Mouse (Mus musculus) thymus, postnatal 0 days (tissue): ENCODE results near the gene Sgsm1. TPM values are rescaled to one million over a fixed set of nuclear protein-coding genes. Genes with fewer than 3 reads are reported as not detected.
"Not testable (repeated sequence)": the region's sequence is repeated elsewhere in the genome, so short reads cannot be mapped to it uniquely, and the experiment has no call there.

Experiments
- DNase-seq: peaks from one replicate; pipeline ENCODE4 v3.0.0-alpha.2; 2015; ENCODE audit warnings: low spot score
- polyA plus RNA-seq: library from polyadenylated mRNA; unstranded; fragments of >200 nt; fragmentation: Nextera tagmentation; extraction: Ambion mirVana; gene quantifications from 2 replicates; pipeline ENCODE4 v1.2.1, GENCODE M21; 2015

Sgsm1 gene
- polyA plus RNA-seq, result 0.46 and 0.99 TPM in 2 replicates

DNA sequence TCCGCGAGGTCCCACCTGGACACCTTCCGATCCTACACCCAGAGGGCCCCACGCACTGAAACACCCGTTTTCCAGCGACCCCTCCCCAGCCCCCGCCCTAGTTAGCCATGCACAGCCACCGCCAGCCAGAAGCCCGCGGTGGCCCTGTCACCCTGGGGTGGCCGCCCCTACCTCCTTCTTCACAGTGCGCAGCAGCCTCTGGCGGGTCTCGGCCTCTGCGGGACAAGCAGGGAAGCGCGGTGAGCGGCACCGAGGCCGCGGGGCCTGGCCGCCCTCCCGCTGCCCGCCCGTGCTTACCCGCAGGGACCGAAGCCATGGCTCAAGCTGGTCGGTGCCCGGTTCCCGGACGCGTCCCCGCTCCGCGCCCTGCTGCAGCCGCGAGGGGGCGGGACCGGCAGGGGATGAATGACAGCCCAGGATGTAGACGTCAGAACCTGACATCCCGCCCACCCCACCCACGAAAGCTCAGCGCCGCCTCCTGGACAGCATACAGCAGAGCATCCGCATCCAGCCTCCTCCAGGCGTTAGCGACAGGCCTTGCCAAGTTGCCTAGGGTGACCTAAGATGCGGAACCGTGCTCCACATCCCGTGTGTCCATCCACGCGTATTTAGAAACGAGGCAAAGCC lies at the start of gene Sgsm1:
Gene Sgsm1 (minus strand): TSS at position 410 of the 627 bp plus-strand sequence.
- peak; percentile 42 for DNase-seq

DNA sequence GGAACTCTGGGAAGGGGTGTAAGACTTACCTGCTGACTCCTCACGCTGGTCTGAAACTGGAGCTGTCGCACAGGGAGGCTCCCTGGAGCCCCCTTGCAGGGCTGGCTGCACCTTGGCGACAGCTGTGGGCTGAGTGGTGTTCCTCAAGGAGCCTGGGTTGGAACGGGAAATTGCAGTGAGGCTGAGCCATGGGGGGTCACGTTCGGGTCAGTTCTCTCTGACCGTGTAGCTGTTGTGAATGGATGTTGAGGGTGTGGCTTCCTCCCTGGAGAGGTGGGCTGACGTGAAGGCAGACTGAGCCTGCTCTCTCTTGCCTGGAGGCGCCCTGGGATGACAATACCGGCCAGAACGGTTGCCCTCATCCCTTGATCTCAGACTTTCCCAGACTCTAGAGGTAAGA lies 48.2 kb upstream of the Sgsm1 start:
- no peak for DNase-seq

DNA sequence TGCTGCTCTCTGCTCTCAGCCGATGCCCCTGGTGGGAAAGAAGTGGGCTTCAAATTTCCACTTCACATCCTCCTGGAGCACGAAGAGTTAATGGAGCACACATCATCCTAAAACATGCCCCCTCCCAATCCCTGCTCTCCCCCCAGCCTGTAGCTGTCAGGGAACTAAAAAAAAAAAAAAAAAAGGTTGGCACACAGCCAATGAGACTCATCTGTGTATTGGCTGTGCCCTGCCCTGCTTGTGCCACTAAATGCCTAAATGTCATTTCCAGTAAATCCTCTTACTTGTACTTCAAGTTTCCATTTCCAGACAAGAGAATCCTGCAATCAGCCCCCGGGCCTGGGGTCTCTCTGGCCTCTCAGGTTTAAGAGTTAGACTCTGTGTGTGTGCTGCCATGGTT lies 47.1 kb upstream of the Sgsm1 start:
- no peak for DNase-seq

DNA sequence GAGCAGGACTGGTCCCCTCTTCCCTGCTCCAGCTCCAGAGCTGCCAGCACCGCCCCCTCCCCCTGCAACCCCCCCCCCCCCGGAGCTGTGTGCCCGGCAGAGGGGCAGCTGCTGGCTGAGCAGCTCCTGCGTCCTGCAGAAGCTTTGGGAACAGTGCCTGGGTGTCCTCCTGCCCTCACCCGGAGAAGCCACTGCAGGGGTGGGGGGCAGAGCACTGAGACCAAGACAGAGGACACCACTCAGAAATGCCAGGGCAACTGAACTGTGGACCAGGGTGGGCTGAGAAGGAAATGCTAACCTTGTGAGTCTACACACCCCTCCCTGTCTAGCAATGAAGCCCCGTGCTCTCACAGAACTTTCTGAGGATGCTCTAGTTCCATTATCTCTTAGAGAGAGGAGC lies 46.6 kb upstream of the Sgsm1 start, which contains the start of gene Aym1:
Gene Aym1 (plus strand): TSS at position 109 of the 400 bp plus-strand sequence.
- DNase-seq, result no peak

DNA sequence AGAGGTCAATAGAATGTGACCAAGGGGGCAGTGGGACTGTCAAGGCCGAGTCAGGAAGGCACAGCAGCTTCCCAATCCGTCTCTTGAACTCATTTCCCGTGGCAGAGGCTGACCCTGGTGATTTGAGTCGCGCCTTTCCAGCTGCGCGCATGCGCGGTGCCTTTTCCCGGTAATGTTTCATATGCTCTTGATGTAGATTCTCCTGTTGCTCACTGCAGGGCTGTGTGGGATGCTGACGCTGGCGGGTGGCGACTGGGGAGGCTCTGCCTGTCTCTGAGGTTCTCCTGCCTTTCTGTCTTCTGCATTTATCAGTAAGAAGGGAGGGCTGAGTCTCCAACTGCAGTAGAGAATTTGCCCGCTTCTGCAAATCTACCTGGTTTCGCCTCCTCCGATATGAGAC lies 43.7 kb upstream of the Sgsm1 start:
- DNase-seq, result no peak

DNA sequence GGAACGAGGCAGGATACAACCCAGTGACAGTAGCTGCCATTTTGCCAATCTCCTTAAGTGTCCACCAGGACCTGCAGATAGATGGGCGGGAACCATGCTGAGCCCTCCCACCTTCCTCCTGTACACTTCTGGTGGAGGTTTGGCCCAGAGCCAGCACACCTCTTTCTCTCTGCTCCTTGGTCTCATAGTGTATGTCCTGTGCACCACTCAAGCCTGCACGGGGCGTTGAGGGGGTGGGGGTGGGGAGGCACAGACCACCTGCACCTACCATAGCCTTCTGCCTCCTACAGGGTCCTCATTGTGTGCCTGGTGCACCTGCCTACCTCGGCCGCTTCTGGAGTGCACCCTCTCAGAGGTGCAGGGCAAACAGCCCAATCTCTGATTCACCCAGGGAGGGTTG lies 42.0 kb upstream of the Sgsm1 start:
- no peak for DNase-seq

DNA sequence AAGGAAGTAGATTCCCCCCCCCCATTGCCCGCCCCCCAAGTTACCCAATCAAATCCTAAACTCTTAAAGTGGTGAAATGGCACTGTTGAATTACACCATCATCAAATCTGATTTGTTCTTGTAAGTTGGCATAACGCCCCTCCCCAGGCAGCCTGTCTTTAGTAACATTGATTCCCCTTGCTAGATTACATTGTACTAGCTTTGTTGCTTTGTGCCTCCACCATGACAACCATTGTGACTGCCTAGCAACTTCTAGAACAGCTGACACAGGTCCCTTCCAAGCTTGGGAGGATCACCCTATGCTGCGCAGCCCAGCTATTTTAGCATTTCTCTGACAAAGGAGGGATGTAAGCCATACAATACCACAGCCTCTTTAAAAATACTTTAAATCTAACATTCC lies 41.2 kb upstream of the Sgsm1 start:
- DNase-seq, result no peak

DNA sequence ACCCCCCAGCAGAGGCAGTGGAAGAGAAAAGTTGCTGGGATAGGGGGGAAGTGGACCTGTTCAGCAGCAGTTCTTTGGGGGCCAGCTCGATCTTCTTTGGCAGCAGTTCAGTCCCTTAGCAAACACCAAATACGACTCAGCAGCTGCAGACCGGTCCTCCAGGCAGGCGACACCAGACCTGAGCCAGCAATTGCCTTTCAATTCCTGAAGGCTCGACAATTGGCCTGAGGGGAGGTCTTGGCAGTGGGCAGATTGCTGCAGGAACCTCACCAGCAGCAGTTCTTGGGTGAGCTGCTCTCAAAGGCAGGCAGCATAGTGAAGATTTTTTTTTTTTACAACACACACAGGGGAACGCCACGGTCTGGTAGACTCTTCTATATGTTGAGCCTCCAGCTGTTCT lies 39.2 kb upstream of the Sgsm1 start:
- no peak for DNase-seq

DNA sequence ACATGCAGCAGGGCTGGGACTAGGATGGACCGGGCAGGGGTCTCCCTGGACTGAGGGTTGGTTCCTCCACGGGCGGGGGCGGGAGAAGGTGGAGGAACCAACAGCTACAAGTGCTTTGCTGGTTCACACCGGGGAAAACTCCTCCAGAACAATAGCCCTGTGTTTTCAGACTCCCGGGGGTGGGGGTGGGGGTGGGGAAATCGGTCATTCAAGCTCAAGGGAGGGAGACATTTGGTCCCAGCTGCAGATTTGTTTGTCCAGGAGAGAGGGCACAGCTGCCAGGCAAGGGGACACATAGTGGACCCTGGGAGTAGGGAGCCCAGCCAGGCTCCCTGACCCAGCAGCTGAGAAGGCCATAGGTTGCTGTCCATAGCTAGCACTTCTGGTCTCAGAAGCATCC lies 38.6 kb upstream of the Sgsm1 start:
- DNase-seq, result no peak

DNA sequence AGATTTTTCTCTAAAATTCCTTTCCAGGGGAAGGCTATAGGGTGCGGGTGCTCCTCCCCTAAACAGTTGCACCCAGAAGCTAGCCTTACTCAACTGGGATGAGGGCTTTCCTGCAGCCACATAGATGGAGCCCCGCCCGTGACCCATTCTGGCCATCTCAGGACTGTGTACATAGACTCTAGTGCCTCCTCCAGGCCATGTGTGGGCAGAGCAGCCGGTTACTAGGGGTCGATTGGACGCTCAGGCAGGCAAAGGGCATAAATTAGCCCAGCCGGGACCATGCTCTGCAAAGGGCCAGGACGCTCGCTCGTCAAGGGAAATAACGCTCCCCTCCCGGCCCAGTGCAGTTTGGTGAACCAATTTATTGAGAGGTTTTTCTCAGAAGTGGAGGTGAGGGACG lies 38.0 kb upstream of the Sgsm1 start:
- DNase-seq, result no peak

DNA sequence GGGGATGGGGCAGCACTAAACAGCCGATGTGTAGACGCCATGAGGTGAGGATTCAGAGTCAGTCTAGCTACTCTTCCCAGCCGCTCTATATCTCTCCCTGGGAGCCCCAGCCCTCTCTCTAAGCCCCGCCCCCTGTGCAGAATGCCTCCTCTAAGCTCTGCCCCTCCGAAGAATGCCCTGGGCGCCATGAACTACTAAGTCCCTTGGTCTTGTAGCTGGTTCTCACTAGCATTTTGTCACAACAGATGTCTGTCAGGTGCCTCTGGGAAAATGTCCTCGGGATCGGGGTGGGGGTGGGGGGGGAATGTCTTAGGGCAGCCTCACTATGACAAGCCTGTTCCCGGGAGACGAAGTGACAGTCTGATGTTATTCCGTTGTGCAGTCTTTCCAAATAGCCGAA lies 37.0 kb upstream of the Sgsm1 start:
- DNase-seq, result no peak

DNA sequence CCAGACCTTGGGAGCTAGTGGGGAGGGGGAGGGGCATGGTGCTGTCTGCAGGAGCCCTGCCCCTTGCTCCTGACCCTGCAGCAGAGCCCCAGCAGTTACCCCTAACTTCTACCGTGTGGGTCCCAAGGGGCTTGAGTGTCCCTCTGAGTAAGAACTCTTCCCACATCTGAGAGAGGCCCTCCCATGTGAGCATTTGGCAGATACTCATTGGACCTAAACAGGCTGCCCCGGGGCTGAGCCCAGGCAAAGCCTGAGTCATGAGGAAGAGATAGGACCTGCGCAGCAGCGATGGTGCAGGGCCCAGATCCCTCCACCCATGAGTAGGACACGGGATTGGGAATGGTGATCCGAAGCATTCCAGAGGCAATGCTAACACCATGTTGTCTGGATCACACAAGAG lies 36.1 kb upstream of the Sgsm1 start:
- DNase-seq, result not testable (repeated sequence)

DNA sequence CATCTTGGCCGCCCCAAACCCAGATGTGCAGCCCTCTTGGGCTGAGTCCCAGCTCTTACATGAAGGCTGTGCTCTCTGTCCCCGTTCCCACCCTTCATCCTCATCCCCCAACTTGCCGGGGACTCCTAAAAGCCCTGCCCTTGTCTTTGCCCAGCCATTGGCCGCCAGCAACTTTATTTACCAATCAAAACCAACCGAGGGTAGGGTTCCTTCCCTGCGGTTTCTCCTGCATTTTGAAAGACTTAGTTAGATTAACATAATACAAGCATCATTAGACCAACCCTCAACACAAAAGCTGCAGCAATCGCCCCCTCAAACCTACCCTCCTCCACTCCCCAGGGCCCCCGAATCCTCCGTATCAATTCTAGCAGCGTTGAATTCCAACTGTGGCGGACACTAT lies 35.2 kb upstream of the Sgsm1 start:
- DNase-seq, result no peak

DNA sequence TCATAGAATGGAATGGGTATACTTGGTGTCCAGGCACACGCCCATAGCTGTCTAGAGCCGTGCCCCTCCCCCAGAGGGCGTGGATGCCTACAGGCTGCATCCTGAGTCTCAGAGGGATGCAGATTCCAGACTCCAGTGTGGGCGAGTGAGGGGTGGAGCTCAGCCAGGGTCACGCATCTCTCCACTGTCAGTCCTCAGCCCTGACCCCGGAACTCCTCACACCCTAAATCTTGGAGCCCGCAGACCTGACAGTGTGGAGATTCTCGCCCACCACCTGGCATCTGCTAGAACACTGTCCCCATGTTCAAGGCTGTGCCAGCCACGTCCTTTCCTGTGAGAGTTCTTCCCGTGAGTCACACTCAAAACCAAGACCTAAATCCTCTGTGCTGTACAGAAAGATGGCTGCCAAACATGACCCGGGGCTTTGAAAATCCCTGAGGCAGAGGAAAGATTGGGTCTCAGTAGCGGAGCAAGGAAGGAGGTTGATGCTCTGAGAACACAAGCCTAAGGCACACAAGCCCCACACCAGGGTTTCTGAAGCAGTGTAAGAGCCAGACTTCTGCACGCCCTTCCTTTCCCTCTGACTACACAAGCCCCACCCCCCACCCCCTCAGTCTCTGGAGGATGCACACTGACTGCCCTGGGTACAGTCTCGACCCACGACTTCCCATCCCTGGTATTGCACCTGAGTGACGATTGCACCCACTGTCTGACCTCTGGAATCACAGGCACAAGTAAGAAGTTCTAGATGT lies 34.2 kb upstream of the Sgsm1 start:
- DNase-seq, result no peak

DNA sequence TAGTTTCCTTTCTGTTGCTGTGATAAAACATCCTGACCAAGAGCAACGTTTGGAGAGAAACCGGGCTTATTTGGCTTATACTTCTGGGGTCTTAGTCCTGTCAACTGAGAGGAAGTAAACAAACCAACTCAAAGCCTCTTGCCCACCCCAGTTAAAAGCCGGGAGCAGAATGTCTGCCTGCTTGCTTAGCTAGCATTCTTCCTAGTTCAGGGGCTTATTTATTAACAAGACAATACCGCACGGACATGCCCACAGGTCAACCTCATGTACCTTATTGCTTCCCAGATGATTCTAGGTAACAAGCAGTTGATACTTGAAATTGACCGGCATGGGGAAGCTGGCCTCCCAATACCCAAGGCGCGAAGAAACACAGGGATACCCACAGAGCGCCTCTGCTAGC lies 25.7 kb upstream of the Sgsm1 start:
- DNase-seq, result no peak

DNA sequence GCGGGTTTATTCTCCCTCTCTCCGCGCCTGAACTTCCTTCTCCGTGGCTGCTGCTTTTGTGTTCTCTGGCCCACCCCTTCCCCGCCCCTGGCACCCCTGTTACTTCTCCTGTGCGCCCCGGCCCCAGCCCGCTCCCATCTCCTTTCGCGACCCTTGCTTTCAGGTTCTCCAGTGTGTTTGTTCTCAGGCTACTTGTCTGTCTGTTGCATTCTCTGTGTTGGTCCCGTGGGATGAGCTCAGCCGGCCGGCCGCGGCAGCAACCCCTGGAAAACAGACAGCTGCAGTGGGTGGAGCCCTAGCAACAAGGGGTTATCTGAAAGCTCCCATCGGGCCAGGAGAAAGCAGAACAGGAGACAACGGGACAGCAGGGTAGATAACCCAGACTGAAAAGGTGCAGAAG lies 25.1 kb upstream of the Sgsm1 start:
- no peak for DNase-seq

DNA sequence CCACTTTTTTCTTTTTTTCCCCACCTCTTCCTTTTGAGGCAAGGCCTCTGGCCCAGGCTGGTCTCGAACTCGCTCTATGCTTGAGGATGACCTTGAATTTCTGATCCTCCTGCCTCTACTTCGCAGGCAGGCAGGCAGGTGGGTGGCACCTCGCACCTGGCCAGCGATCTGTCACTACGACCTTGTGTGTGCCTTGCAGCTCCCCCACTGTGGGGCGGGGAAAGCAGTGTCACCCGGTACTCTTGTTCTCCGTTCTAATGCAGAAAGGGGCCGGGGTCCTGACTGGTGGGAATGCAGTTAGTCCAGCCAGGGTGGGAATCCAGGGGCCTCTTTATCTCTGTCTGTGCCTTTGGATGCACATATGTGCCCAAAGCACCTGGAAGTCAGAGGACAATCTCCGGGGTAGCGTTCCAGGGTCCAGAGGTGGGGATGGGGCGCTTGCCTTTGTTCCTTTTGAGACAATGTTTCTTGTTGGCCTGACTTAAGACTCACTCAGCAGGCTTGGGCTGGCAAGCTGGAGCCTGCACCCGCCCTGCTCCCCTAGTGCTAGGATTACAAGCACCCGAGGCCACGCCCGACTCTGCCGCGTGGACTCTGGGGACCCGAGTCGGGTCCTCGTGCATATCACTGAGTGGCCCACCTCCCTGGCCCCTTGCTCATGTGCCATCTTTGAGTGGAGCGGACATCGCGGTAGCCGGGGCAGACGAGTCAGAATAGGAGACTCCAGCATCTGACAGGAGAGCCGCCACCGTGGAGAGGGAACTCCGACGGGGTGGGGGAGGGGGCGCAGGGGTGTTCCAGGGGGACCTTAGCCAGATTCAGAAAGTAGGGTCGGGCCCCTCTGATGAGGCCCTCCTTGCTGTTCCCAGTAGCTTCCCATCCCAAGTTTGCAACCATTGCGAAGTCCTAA lies 24.3 kb upstream of the Sgsm1 start:
- no peak for DNase-seq

DNA sequence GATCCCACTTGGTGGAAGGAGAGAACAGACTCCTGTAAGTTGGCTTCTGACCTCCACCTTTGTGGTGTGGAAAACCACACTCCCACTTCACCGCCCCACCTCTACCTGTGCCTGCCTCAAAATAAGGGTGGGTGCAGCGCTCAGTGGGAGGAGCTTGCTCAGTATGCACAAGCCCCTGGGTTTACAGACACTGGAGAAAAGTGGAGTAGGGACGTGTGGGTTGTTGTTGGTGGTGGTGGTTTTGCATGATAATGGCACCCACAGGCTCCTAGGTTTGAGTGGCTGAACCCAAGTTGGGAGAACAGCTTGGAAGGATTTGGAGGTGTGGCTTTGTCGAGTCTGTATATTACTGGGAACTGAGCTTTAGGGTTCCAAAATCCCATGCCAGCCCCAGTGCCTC lies 22.3 kb upstream of the Sgsm1 start:
- DNase-seq, result no peak

DNA sequence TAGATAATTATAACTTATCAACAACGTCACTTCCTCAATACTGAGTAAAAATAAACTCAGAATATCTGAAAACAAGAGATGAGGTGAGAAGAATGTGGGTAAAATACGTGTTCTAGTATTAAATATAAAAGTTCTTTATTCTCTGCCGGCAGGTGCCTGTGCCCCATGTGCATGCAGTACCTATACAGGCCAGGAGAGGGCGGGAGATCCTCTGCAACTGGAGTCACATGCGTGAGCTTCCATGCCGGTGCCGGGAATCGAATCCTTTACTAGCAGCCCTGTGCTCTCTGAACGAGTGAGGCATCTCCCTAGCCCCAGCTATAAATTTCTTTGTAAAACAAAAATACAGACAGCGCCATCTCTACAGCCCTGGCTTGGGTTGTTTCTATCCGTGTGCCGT lies 21.7 kb upstream of the Sgsm1 start:
- peak; percentile 7 for DNase-seq

DNA sequence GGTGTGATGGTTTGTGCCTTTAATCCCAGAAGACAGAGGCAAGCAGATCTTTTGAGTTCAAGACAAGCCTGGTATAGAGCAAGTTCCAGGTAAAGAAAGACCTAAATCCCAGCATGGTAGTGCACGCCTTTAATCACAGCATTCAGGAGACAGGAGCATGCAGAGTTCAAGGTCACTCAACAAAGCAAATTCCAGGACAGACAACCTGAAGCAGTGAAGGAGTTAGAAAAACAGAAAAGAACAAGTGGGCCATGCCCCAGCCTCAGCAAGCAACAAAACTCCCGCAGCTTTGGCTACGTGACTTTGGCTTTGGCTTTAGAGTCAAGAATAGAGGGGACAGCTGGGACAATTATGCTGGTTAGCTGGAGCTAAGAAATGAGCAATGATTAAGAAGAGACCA lies 19.6 kb upstream of the Sgsm1 start:
- no peak for DNase-seq

DNA sequence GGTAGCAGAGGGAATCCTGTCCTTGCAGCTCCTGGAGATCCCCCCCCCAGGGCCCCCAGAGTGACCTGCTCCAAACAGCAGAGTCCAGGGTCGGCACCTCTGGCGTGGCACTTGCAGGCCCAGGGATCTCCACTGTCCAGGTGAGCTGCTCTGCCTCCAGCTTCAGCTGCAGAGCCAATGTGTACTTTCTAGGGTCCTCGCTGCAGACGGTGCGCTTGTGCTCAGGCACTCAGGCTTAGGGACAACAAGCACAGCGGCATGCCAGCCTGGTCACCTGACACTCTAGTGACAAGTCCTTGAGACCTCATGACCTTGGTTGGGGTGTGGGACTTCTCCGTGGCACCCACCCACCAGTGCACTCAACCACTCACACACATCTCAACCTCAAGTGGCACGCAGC lies 18.9 kb upstream of the Sgsm1 start:
- DNase-seq, result no peak
